Mouse (Mus musculus): ENCODE measurements at regions not wholly inside any gene's neighbourhood (a gene's known extent, or its start where the extent isn't known, plus 50 kb on each side); places are given as distances from the start of the nearest gene placed in this dataset.

- H3K9me3 ChIP-seq (replicated peaks) = no peaks in the 10 kb centered on the region
- H3K4me2 ChIP-seq = no peak overlapping the region
- 0 out of 2 replicates have a peak, but pooled peaks cover 2% of the 10 kb centered on the region for H3K27me3 ChIP-seq
- peaks cover 18% of the 10 kb centered on the region for H3K4me1 ChIP-seq
- WGBS = 33% methylated on average over 5 of the region's 5 CpGs
- no peak overlapping the region for H3K9ac ChIP-seq
- peak; percentile 48; the same call in 1 of the 2 replicates for ATAC-seq
- no peak overlapping the region for H3K4me3 ChIP-seq
- no peaks in the 10 kb centered on the region for H3K36me3 ChIP-seq (ENCODE audit: poor library complexity, severe bottlenecking)
- no peak overlapping the region for H3K27ac ChIP-seq
Measured at GRCm38 (mm10) chr11:19203968-19204367, 185.2 kb upstream of the Meis1 start.

- H3K4me3 ChIP-seq = no peak overlapping the region
- WGBS = 24% methylated on average over 7 of the region's 7 CpGs
- ATAC-seq = peak; percentile 75
- H3K27ac ChIP-seq = no peak overlapping the region
- H3K27me3 ChIP-seq = peaks cover 2% of the 10 kb centered on the region; the same call in 1 of the 2 replicates
- peak overlapping the region; percentile 24; the same call in 1 of the 2 replicates for H3K4me2 ChIP-seq
- H3K4me1 ChIP-seq = peaks cover 18% of the 10 kb centered on the region
- no peaks in the 10 kb centered on the region for H3K36me3 ChIP-seq (ENCODE audit: poor library complexity, severe bottlenecking)
- H3K9me3 ChIP-seq (replicated peaks) = no peaks in the 10 kb centered on the region
- no peak overlapping the region for H3K9ac ChIP-seq
Measured at GRCm38 (mm10) chr11:19204521-19204920, 185.7 kb upstream of the Meis1 start.

DNA sequence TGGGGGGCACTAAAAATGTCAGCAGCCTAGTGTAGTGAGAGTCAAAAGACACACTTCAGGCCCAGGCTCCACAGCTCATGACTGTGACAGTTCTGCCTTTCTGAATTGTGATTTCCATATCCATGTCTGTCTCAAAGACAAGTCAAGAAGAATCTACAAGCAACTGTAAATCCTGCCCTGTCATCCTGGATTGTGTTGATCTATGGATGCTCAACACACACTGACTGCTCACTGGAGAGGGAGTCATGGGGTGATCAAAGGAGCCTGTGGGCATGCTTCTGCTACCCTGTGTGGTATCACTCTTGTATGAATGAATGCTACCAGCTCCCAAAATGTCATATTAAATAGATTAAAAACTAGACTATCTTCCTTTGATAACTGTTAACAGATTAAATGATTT, 186.4 kb upstream of the Meis1 start:
- Histone ChIP-seq H3K27ac (no peak overlapping the region), H3K36me3 (ENCODE audit: poor library complexity, severe bottlenecking) (no peaks in the 10 kb centered on the region), H3K4me1 (peaks cover 18% of the 10 kb centered on the region), H3K9ac (no peak overlapping the region), H3K27me3 (peaks cover 2% of the 10 kb centered on the region; the same call in 1 of the 2 replicates), H3K4me3 (no peak overlapping the region), H3K4me2 (no peak overlapping the region), H3K9me3 (replicated peaks) (no peaks in the 10 kb centered on the region)
- ATAC-seq = no peak

- H3K4me1 ChIP-seq = no peaks in the 10 kb centered on the region
- no peaks in the 10 kb centered on the region for H3K27me3 ChIP-seq
- no peaks in the 10 kb centered on the region for H3K9me3 ChIP-seq (replicated peaks)
- H3K27ac ChIP-seq = no peak overlapping the region
- no peak for ATAC-seq
- WGBS = 86% methylated on average over 3 of the region's 3 CpGs
- no peak overlapping the region for H3K4me3 ChIP-seq
- no peak overlapping the region for H3K9ac ChIP-seq
- no peaks in the 10 kb centered on the region for H3K36me3 ChIP-seq (ENCODE audit: poor library complexity, severe bottlenecking)
- H3K4me2 ChIP-seq = no peak overlapping the region
Measured at GRCm38 (mm10) chr11:19219476-19219875, 200.7 kb upstream of the Meis1 start.

DNA sequence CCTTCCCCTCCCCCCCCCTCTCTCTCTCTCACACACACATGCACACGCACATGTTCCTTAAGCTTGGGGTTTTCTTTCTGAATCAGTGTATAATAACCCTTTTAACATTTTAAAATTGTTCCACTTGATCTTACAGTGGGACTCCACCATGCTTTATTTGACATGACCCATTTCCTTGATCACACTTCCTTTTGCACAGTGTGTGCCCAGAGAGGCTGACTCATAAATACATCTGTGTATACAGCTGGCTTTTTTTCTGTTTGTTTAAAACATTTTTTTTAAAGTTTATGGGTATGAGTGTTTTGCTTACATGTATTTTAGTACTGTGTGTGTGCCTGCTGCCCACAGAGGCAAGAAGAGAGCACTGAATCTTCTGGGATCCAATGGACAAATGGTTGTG, 202.7 kb upstream of the Meis1 start:
- no peak overlapping the region for H3K9ac ChIP-seq
- H3K9me3 ChIP-seq (replicated peaks) = no peaks in the 10 kb centered on the region
- no peaks in the 10 kb centered on the region for H3K4me1 ChIP-seq
- WGBS = no CpG with 5 or more reads among the region's 1 CpGs
- H3K4me2 ChIP-seq = no peak overlapping the region
- no peak for ATAC-seq
- H3K4me3 ChIP-seq = no peak overlapping the region
- no peak overlapping the region for H3K27ac ChIP-seq
- H3K36me3 ChIP-seq (ENCODE audit: poor library complexity, severe bottlenecking) = no peaks in the 10 kb centered on the region
- no peaks in the 10 kb centered on the region for H3K27me3 ChIP-seq

DNA sequence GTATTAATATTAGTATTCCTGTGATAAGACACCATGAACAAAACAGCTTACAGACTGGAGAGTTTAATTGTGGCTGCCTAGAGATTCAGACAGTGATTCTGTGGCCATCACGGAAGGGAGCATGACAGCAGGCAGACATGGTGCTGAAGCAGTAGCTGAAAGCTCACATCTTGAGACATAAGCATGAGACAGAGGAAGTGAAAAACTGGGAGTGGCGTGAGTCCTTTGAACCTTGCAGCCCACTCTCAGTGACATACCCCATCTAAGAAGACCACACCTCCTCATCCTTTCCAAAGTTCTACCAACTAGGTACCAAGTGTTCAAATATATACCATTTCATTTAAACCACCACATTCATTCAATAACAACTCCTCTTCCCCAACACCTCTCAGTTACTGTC, 208.0 kb upstream of the Meis1 start:
- no peaks in the 10 kb centered on the region for H3K36me3 ChIP-seq (ENCODE audit: poor library complexity, severe bottlenecking)
- H3K9me3 ChIP-seq (replicated peaks) = no peaks in the 10 kb centered on the region
- WGBS = 87% methylated on average over 2 of the region's 2 CpGs
- no peaks in the 10 kb centered on the region for H3K4me1 ChIP-seq
- no peak overlapping the region for H3K27ac ChIP-seq
- H3K27me3 ChIP-seq = no peaks in the 10 kb centered on the region
- ATAC-seq = no peak
- no peak overlapping the region for H3K9ac ChIP-seq
- H3K4me2 ChIP-seq = no peak overlapping the region
- H3K4me3 ChIP-seq = no peak overlapping the region

GRCm38 (mm10) chr11:19227716-19228115, 208.9 kb upstream of the Meis1 start:
- Histone ChIP-seq H3K36me3 (ENCODE audit: poor library complexity, severe bottlenecking) (no peaks in the 10 kb centered on the region), H3K27me3 (no peaks in the 10 kb centered on the region), H3K9ac (no peak overlapping the region), H3K4me3 (no peak overlapping the region), H3K4me1 (no peaks in the 10 kb centered on the region), H3K4me2 (no peak overlapping the region), H3K27ac (no peak overlapping the region), H3K9me3 (replicated peaks) (no peaks in the 10 kb centered on the region)
- 75% methylated on average over 4 of the region's 4 CpGs for WGBS
- ATAC-seq = no peak

DNA sequence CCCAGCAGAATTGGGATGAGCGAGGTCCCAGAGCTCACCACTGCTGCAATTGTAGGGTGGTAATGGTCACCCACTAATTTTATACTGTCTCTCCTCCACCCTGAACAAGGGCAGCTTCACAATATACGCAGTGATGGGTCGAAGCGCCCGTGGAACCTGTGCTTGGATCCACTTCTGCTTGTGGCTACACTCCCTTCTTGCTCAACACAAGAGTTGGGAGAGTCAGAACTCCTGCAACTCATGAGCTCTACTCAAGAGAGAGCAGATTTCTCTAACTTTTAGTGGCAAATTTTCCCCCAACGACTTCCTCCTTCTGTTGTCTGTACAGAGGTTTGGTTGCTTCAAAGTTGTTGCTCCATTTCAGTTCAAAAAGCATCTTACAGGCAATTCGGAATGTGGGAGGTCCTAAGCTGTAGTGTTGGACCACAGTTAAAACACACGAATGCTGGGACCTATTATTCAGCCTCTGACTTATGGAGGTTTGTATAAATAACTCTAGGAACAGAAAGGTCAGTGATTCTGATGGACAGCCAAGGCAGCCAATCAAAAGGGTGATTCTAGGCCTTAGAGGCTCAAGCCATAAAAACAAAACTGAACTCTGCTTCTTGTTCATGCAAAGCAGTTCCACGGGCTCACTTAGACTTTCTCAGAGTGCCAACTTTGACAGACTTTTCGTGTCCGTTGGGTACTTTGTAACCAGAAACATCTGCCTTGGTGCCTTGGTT, 227.8 kb upstream of the Meis1 start:
- Histone ChIP-seq H3K27me3 (peaks cover 4% of the 10 kb centered on the region; the same call in 1 of the 2 replicates), H3K9me3 (replicated peaks) (no peaks in the 10 kb centered on the region), H3K4me1 (0 out of 2 replicates have a peak, but pooled peaks cover 7% of the 10 kb centered on the region), H3K9ac (no peak overlapping the region), H3K4me3 (no peak overlapping the region), H3K36me3 (ENCODE audit: poor library complexity, severe bottlenecking) (no peaks in the 10 kb centered on the region), H3K27ac (no peak overlapping the region), H3K4me2 (no peak overlapping the region)
- ATAC-seq = no peak
- 82% methylated on average over 11 of the region's 11 CpGs for WGBS

DNA sequence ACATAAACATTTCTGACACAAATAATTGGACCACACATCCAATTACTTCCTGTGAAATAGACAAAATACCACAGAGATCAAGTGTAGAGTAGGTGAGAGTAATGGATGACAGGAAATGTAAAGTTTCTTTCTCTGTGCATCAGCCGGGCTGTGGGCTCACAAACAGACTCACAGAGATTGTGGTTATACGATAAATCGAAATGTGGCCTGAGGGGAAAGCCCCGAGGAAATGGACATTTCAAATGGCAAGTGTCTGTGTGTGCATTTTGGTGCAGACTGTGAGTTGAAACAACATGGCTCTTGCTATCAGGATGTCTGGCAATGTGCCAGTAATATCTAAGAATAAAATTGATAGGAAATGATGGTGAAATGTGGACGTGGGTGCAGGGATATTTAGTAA, 234.8 kb upstream of the Meis1 start:
- Histone ChIP-seq H3K4me3 (no peak overlapping the region), H3K4me1 (no peaks in the 10 kb centered on the region), H3K36me3 (ENCODE audit: poor library complexity, severe bottlenecking) (no peaks in the 10 kb centered on the region), H3K27me3 (0 out of 2 replicates have a peak, but pooled peaks cover 6% of the 10 kb centered on the region), H3K27ac (no peak overlapping the region), H3K9ac (no peak overlapping the region), H3K9me3 (replicated peaks) (no peaks in the 10 kb centered on the region), H3K4me2 (no peak overlapping the region)
- 86% methylated on average over 5 of the region's 5 CpGs for WGBS
- ATAC-seq = no peak

GRCm38 (mm10) chr11:19254183-19254582, 235.4 kb upstream of the Meis1 start:
- ATAC-seq = no peak
- no peaks in the 10 kb centered on the region for H3K36me3 ChIP-seq (ENCODE audit: poor library complexity, severe bottlenecking)

DNA sequence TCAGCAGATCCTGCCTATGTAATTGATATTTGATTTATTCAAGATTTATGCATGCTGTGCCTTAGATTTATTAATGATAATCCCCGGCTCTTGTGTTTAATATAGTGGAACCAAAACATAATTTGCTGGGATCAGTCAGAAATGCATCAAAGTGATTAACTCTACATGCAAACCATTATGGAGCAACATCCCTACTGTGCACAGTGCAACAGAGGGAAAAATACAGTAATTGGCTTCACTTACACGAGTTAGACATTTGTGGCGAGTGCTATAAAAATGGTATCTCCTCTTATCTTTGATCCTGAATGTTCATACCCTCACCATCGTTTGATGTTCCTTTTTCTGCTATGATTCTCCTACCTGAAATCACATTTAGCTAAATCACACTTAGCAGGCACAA, 238.8 kb upstream of the Meis1 start:
- 73% methylated on average over 4 of the region's 4 CpGs for WGBS
- H3K4me1 ChIP-seq = no peaks in the 10 kb centered on the region
- H3K27ac ChIP-seq = no peak overlapping the region
- no peak overlapping the region for H3K4me3 ChIP-seq
- no peak overlapping the region for H3K4me2 ChIP-seq
- no peaks in the 10 kb centered on the region for H3K9me3 ChIP-seq (replicated peaks)
- H3K27me3 ChIP-seq = peaks cover 11% of the 10 kb centered on the region; the same call in 1 of the 2 replicates
- H3K36me3 ChIP-seq (ENCODE audit: poor library complexity, severe bottlenecking) = no peaks in the 10 kb centered on the region
- no peak overlapping the region for H3K9ac ChIP-seq
- no peak for ATAC-seq

More at GRCm38 (mm10) chr11:19254183-19254582, 235.4 kb upstream of the Meis1 start:
- Histone ChIP-seq H3K27me3 (peaks cover 6% of the 10 kb centered on the region; the same call in 1 of the 2 replicates), H3K4me3 (no peak overlapping the region), H3K4me2 (no peak overlapping the region), H3K27ac (no peak overlapping the region), H3K9me3 (replicated peaks) (no peaks in the 10 kb centered on the region), H3K9ac (no peak overlapping the region), H3K4me1 (no peaks in the 10 kb centered on the region)
- 74% methylated on average over 4 of the region's 4 CpGs for WGBS

DNA sequence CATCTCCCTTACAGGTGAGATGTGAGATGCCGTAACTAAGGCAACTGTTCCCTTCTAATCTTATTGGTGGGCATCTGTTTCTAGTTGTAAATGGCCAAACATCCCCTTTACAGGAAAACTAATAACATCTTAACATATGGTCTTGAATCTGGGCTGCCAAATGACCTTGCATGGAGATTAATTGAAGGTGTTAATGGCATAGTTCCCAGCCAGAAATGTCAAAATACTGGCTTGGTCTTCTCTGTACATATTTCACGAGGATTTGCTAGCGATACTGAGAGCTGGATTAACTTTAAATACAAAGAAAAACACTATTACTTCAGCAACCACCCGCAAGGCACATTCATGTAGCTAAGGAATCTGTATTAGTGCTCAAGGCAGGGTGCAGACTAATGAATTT, 244.0 kb upstream of the Meis1 start:
- Histone ChIP-seq H3K9me3 (replicated peaks) (no peaks in the 10 kb centered on the region), H3K4me3 (no peak overlapping the region), H3K9ac (no peak overlapping the region), H3K27ac (no peak overlapping the region), H3K4me2 (no peak overlapping the region), H3K4me1 (no peaks in the 10 kb centered on the region), H3K36me3 (ENCODE audit: poor library complexity, severe bottlenecking) (no peaks in the 10 kb centered on the region), H3K27me3 (peaks cover 5% of the 10 kb centered on the region; the same call in 1 of the 2 replicates)
- ATAC-seq = peak; percentile 48; the same call in 1 of the 2 replicates
- WGBS = 57% methylated on average over 4 of the region's 4 CpGs
